Mouse (Mus musculus) liver, embryonic 14.5 days (tissue): ENCODE results near the gene Fig4. TPM values are rescaled to one million over a fixed set of nuclear protein-coding genes. Genes with fewer than 3 reads are reported as not detected.

Experiments used
- ATAC-seq: fragments of 200-750 bp; cut with Nextera tagmentation; 2 replicates; pipeline ENCODE4 v1.8.0; 2017; ENCODE audit warnings: moderate number of reproducible peaks, mild to moderate bottlenecking, moderate library complexity; ENCODE audit not compliant: insufficient read depth
- DNase-seq, 3 experiments: peaks; one replicate each; pipeline ENCODE4 v3.0.0-alpha.2; 2012 to 2013; ENCODE audit warnings: low read depth in 3 of 3, low spot score in 3 of 3
- H3K27ac ChIP-seq: fragments of 300-500 bp; sonication (generic); 2 replicates; pipeline ENCODE4 v1.5.1; 2014; ENCODE audit warnings: moderate library complexity, mild to moderate bottlenecking, control low read depth, inconsistent platforms
- H3K27me3 ChIP-seq: fragments of 300-500 bp; sonication (generic); 2 replicates; pipeline ENCODE4 v1.6.1; 2014; ENCODE audit warnings: mild to moderate bottlenecking, low read length, moderate library complexity; ENCODE audit not compliant: control insufficient read depth, insufficient read depth
- H3K36me3 ChIP-seq: fragments of 300-500 bp; sonication (generic); replicated peaks from 2 replicates; pipeline ENCODE4 v1.6.1; 2014; ENCODE audit warnings: low read depth; ENCODE audit not compliant: control insufficient read depth, insufficient read depth
- H3K4me1 ChIP-seq, 2 experiments: fragments of 200-500 bp in 1 of 2; fragments of 300-500 bp in 1 of 2; sonication (generic) in 1 of 2; replicated peaks; 2 replicates each; pipeline ENCODE4 v1.6.1; 2012 to 2014; ENCODE audit warnings: antibody characterized with exemption in 1 of 2, inconsistent platforms in 1 of 2, low read length in 1 of 2; ENCODE audit not compliant: control insufficient read depth in 2 of 2, insufficient read depth in 2 of 2
- H3K4me2 ChIP-seq: fragments of 300-500 bp; sonication (generic); 2 replicates; pipeline ENCODE4 v1.6.1; 2014; ENCODE audit warnings: low read depth, mild to moderate bottlenecking, control low read depth, moderate library complexity
- H3K4me3 ChIP-seq, 2 experiments: fragments of 200-500 bp in 1 of 2; fragments of 300-500 bp in 1 of 2; sonication (generic) in 1 of 2; 2 replicates each; pipeline ENCODE4 v1.5.1; 2012 to 2014; ENCODE audit warnings: low read depth in 2 of 2, low read length in 2 of 2, mild to moderate bottlenecking in 2 of 2, control low read depth in 1 of 2, inconsistent platforms in 1 of 2, moderate library complexity in 1 of 2; ENCODE audit not compliant: insufficient read depth in 1 of 2
- H3K9ac ChIP-seq: fragments of 300-500 bp; sonication (generic); replicated peaks from 2 replicates; pipeline ENCODE4 v1.6.1; 2014; ENCODE audit warnings: mild to moderate bottlenecking, control low read depth, moderate library complexity
- H3K9me3 ChIP-seq: fragments of 300-500 bp; sonication (generic); 2 replicates; pipeline ENCODE4 v1.6.1; 2016; ENCODE audit warnings: low read length, mixed read lengths; ENCODE audit not compliant: control insufficient read depth
- CTCF ChIP-seq: IDR thresholded peaks from 2 replicates; pipeline ENCODE4 v1.5.1; 2016; ENCODE audit warnings: antibody characterized with exemption, low read depth, control low read depth
- EP300 ChIP-seq: IDR thresholded peaks from 2 replicates; pipeline ENCODE4 v1.6.1; 2016; ENCODE audit warnings: antibody characterized with exemption, low read depth
- WGBS: fragments of 180-500 bp; shearing (Covaris S2); extraction: QIAGEN DNeasy Blood & Tissue Kit; methylation state at CpG from one replicate; pipeline ENCODE4 v1.1.7; 2014; ENCODE audit not compliant: insufficient replicate concordance; 5-methylcytosine and 5-hydroxymethylcytosine counted together
- polyA plus RNA-seq, 2 experiments: library from polyadenylated mRNA; depleted of rRNA in 1 of 2; stranded (reverse) in 1 of 2; unstranded in 1 of 2; fragments of >200 nt; fragmentation: Nextera tagmentation in 1 of 2; extraction: Ambion mirVana in 1 of 2; gene quantifications; 2 replicates each; pipeline versions ENCODE4 v1.2.1 to v1.2.3; 2012 to 2014

Gene Fig4
- polyA plus RNA-seq, 2 experiments, result 4.3 to 9.3 TPM

GRCm38 (mm10) chr10:41208860-41209377, 94.1 kb downstream of the Fig4 start:
- DNase-seq, result peak; percentile 91 to 96 (median 93)
- H3K9me3 ChIP-seq, result no peaks in the 10 kb centered on the region
- H3K27me3 ChIP-seq, result no peaks in the 10 kb centered on the region
- 18% methylated on average over 6 of the region's 6 CpGs for WGBS
- H3K4me3 ChIP-seq, result no peak overlapping the region
- H3K9ac ChIP-seq, result peak overlapping the region; percentile 57
- H3K4me1 ChIP-seq, result peaks cover 75 to 78% of the 10 kb centered on the region in 2 experiments
- H3K36me3 ChIP-seq, result no peaks in the 10 kb centered on the region
- ATAC-seq, result peak; percentile 78
- peak overlapping the region; percentile 67 for H3K4me2 ChIP-seq
- H3K27ac ChIP-seq, result peak overlapping the region; percentile 100
- TF ChIP-seq CTCF (no peak), EP300 (peak; percentile 96)

GRCm38 (mm10) chr10:41205647-41206046, 97.4 kb downstream of the Fig4 start:
- H3K4me1 ChIP-seq, result peaks cover 73 to 76% of the 10 kb centered on the region in 2 experiments
- peak overlapping the region; percentile 100 for H3K27ac ChIP-seq
- DNase-seq (peak in 1 of 3 experiments; percentile 84), ATAC-seq (no peak)
- WGBS, result 36% methylated on average over 2 of the region's 2 CpGs
- no peaks in the 10 kb centered on the region for H3K27me3 ChIP-seq
- H3K4me2 ChIP-seq, result peak overlapping the region; percentile 79
- peak overlapping the region; percentile 83 for H3K9ac ChIP-seq
- H3K4me3 ChIP-seq, result no peak overlapping the region
- no peaks in the 10 kb centered on the region for H3K9me3 ChIP-seq
- no peak for TF ChIP-seq CTCF
- TF ChIP-seq EP300, result peak; percentile 56
- H3K36me3 ChIP-seq, result no peaks in the 10 kb centered on the region

- DNase-seq (peak; percentile 97 to 98 (median 97)), ATAC-seq (peak; percentile 92)
- peak overlapping the region; percentile 100 for H3K27ac ChIP-seq
- H3K9me3 ChIP-seq, result no peaks in the 10 kb centered on the region
- TF ChIP-seq EP300 (peak; percentile 97), CTCF (0 out of 2 replicates have a peak, but pooled peaks have one; percentile 17)
- peak overlapping the region; percentile 27 to 39 for H3K4me3 ChIP-seq
- no peaks in the 10 kb centered on the region for H3K36me3 ChIP-seq
- 15% methylated on average over 11 of the region's 11 CpGs for WGBS
- H3K4me1 ChIP-seq, result peaks cover 66 to 68% of the 10 kb centered on the region in 2 experiments
- H3K27me3 ChIP-seq, result no peaks in the 10 kb centered on the region
- H3K4me2 ChIP-seq, result peak overlapping the region; percentile 79
- H3K9ac ChIP-seq, result peak overlapping the region; percentile 83
These were observed 98.3 kb downstream of the Fig4 start for GRCm38 (mm10) chr10:41204637-41205315.

- 52% methylated on average over 5 of the region's 5 CpGs for WGBS
These were observed 98.9 kb downstream of the Fig4 start for GRCm38 (mm10) chr10:41204191-41204590.

GRCm38 (mm10) chr10:41198719-41199118, 104.3 kb downstream of the Fig4 start:
- 86% methylated on average over 6 of the region's 6 CpGs for WGBS
- no peaks in the 10 kb centered on the region for H3K9me3 ChIP-seq
- peak overlapping the region; percentile 91 for H3K27ac ChIP-seq
- ATAC-seq (no peak), DNase-seq (no peak)
- H3K4me3 ChIP-seq, result no peak overlapping the region
- H3K4me2 ChIP-seq, result no peak overlapping the region
- H3K9ac ChIP-seq, result no peak overlapping the region
- no peak for TF ChIP-seq EP300
- no peak for TF ChIP-seq CTCF
- H3K36me3 ChIP-seq, result no peaks in the 10 kb centered on the region
- H3K27me3 ChIP-seq, result no peaks in the 10 kb centered on the region
- peaks cover 48 to 52% of the 10 kb centered on the region in 2 experiments for H3K4me1 ChIP-seq

More at GRCm38 (mm10) chr10:41204191-41204590, 98.9 kb downstream of the Fig4 start:
- no peak for TF ChIP-seq CTCF
- no peak for TF ChIP-seq EP300
- peak overlapping the region; percentile 79 for H3K4me2 ChIP-seq
- H3K27ac ChIP-seq, result peak overlapping the region; percentile 100
- no peak for DNase-seq
- no peaks in the 10 kb centered on the region for H3K36me3 ChIP-seq
- peak overlapping the region; percentile 82 for H3K9ac ChIP-seq
- peak; percentile 3; the same call in 1 of the 2 replicates for ATAC-seq
- H3K4me1 ChIP-seq, result peaks cover 62 to 63% of the 10 kb centered on the region in 2 experiments
- no peaks in the 10 kb centered on the region for H3K9me3 ChIP-seq
- peak overlapping the region in 1 of 2 experiments; percentile 37; a peak in 1 of 4 replicates for H3K4me3 ChIP-seq
- H3K27me3 ChIP-seq, result no peaks in the 10 kb centered on the region
